Mouse (Mus musculus): ENCODE measurements at regions not wholly inside any gene's neighbourhood (a gene's known extent, or its start where the extent isn't known, plus 50 kb on each side); places are given as distances from the start of the nearest gene placed in this dataset.

DNA sequence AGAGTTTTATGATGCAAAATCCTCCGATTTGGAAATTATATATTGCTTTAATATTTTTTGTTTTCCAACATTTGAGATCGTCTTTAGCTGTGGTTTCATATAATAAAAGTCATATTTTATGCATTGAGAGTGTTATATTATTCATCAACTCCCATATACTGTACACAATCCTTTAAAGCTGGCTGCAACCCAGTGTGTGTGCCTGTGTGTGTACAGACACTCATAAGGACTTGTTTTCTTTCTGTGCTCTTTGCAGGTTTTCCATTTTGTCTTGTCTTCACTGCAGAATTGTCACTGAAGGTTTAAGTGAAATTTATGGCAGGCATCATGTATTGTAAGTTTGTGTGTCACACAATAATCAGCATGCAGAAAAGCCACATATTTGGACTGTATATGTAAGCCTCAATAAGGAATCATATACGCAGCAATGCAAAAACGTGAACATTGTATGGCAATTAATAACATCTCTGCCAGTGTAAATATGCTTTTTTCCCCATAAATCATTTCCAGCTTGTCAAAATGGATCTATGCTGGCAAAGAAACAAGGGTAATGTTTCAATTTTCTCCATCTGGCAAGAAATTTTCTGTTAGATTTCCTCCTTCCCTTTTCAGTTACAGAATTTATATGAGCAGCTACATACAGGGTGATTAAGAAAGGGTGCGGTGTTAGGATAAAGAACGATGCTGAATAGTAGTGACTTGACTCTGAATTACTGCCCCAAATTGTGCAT is 342.4 kb upstream of the Pkn2 start:
- Histone ChIP-seq H3K36me3 (ENCODE audit: control insufficient read depth in 1 of 2, insufficient read depth in 2 of 2, low read length in 2 of 2) (no peaks in the 10 kb centered on the region), H3K79me2 (ENCODE audit: control insufficient read depth, insufficient read depth, low read length, poor library complexity) (no peaks in the 10 kb centered on the region), H3K9me3 (replicated peaks; ENCODE audit: insufficient read depth, low read length) (no peaks in the 10 kb centered on the region), H3K4me1 (ENCODE audit: control insufficient read depth in 1 of 2, insufficient read depth in 2 of 2, low read length in 2 of 2) (no peaks in the 10 kb centered on the region), H3K27ac (ENCODE audit: control insufficient read depth, low read depth, low read length) (no peak overlapping the region), H3K4me3 (ENCODE audit: control insufficient read depth in 1 of 2, insufficient read depth in 1 of 2, low read depth in 2 of 2, low read length in 2 of 2) (no peak overlapping the region), H3K27me3 (ENCODE audit: control insufficient read depth in 1 of 2, insufficient read depth in 2 of 2, low read length in 2 of 2) (no peaks in the 10 kb centered on the region), H3K9ac (ENCODE audit: control insufficient read depth, low read depth, low read length, poor library complexity, severe bottlenecking) (no peak overlapping the region)
- DNase-seq (ENCODE audit: low read depth, low spot score) = no peak
- TF ChIP-seq EP300 (IDR thresholded peaks at IDR 0.05; ENCODE audit: low read depth in 1 of 2, low read length in 2 of 2) (no peak), TCF12 (IDR thresholded peaks at IDR 0.05; ENCODE audit: low read depth, low read length) (no peak), SIN3A (IDR thresholded peaks at IDR 0.05; ENCODE audit: low read length) (no peak), NRF1 (IDR thresholded peaks at IDR 0.05; ENCODE audit: insufficient read depth, low read depth, low read length, poor library complexity, severe bottlenecking) (no peak)

DNA sequence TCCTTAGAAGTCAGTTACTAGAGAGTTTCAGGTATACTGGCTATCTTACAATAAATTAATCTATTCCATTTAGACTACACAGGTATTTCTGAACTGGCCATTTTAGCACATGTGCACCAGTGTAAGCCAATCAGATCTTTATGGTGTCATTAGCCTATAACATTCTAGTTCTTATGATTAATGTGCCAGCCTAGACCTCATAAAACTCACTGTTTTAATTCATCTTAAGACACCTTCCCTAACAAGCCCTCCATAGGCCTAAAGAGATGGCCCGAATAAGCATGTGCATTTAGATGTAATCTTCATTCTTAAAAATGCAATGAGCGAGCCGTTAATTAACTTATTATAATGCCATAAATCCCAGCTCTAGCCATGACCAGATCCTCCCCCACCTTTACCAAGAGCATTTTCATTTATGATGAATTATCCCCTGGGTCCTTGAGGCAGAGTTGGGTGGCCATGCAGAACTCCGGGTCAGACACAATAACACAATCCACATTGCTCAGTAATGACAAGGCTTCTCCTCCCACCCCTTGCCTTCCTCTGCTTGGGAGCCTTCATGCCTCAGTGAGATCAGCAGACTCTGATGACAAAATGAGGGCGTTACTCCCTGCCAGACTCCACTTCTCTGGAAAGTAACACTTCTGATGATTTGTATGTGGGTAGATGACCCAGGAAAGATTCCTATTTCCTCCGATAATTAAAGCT is 311.6 kb upstream of the Pkn2 start:
- Histone ChIP-seq H3K9ac (ENCODE audit: control insufficient read depth, low read depth, low read length, poor library complexity, severe bottlenecking) (no peak overlapping the region), H3K79me2 (ENCODE audit: control insufficient read depth, insufficient read depth, low read length, poor library complexity) (no peaks in the 10 kb centered on the region), H3K36me3 (ENCODE audit: control insufficient read depth in 1 of 2, insufficient read depth in 2 of 2, low read length in 2 of 2) (no peaks in the 10 kb centered on the region), H3K4me1 (ENCODE audit: control insufficient read depth in 1 of 2, insufficient read depth in 2 of 2, low read length in 2 of 2) (no peaks in the 10 kb centered on the region), H3K4me3 (ENCODE audit: control insufficient read depth in 1 of 2, insufficient read depth in 1 of 2, low read depth in 2 of 2, low read length in 2 of 2) (no peak overlapping the region), H3K27ac (ENCODE audit: control insufficient read depth, low read depth, low read length) (no peak overlapping the region), H3K9me3 (replicated peaks; ENCODE audit: insufficient read depth, low read length) (no peaks in the 10 kb centered on the region), H3K27me3 (ENCODE audit: control insufficient read depth in 1 of 2, insufficient read depth in 2 of 2, low read length in 2 of 2) (no peaks in the 10 kb centered on the region)
- DNase-seq (ENCODE audit: low read depth, low spot score) = no peak
- TF ChIP-seq HCFC1 (IDR thresholded peaks at IDR 0.05; ENCODE audit: low read depth, low read length) = no peak
- TF ChIP-seq TAL1 (IDR thresholded peaks at IDR 0.05; ENCODE audit: low read length) = no peak
- no peak for TF ChIP-seq ETS1 (IDR thresholded peaks at IDR 0.05; ENCODE audit: low read depth, low read length)
- TF ChIP-seq SMC3 (IDR thresholded peaks at IDR 0.05; ENCODE audit: low read depth, low read length) = no peak
- TF ChIP-seq KAT2A (conservative IDR thresholded peaks at IDR 0.05; ENCODE audit: low read depth, low read length) = no peak
- TF ChIP-seq E2F4 (IDR thresholded peaks at IDR 0.05; ENCODE audit: borderline replicate concordance, low read depth, low read length) = no peak
- no peak for TF ChIP-seq SIN3A (IDR thresholded peaks at IDR 0.05; ENCODE audit: low read length)
- TF ChIP-seq USF2 (IDR thresholded peaks at IDR 0.05; ENCODE audit: borderline replicate concordance in 1 of 2, insufficient read depth in 1 of 2, low read depth in 1 of 2, low read length in 2 of 2) = no peak
- no peak for TF ChIP-seq MEF2A (IDR thresholded peaks at IDR 0.05; ENCODE audit: extremely low read depth, insufficient replicate concordance, low read depth, low read length, poor library complexity, severe bottlenecking)
